ENCODE assay signal across 13 mouse cellular contexts in genomic region chr4:32989346-32989745, GRCm38 (mm10).
"Had no signal": no experiment of that assay in that cellular context is flagged by ENCODE, and none has a peak within 500 bp of the region (broad histone marks: within the 10 kb centered on the region; RNA-seq: fewer than 3 reads in every experiment).

No protein-coding gene starts in this region.

- H3K4me3 ChIP-seq: left cerebral cortex, adult 2 months; limb, embryonic 10.5 days; liver, embryonic 15.5 days; midbrain, embryonic 12.5 days; neural tube, embryonic 13.5 days had no signal

- ATAC-seq: lung, postnatal 0 days; midbrain, embryonic 16.5 days had no signal

- DNase-seq: kidney, adult 2 months; kidney, postnatal 25 days; lung, adult 2 months; lung, postnatal 4 days; right cerebral cortex, postnatal 25 days; thymus, postnatal 25 days had no signal

- H3K9me3 ChIP-seq: limb, embryonic 10.5 days; liver, embryonic 15.5 days; midbrain, embryonic 12.5 days; neural tube, embryonic 13.5 days had no signal

- H3K27me3 ChIP-seq: midbrain, embryonic 12.5 days; neural tube, embryonic 13.5 days had no signal

- H3K36me3 ChIP-seq: limb, embryonic 10.5 days; liver, embryonic 15.5 days; midbrain, embryonic 12.5 days; neural tube, embryonic 13.5 days had no signal
